Mouse (Mus musculus) urinary bladder, adult 2 months (tissue): ENCODE measurements around the gene Zfp950. TPM values are rescaled to one million over a fixed set of nuclear protein-coding genes. Genes with fewer than 3 reads are reported as not detected.
A peak's percentile ranks its signal among the peaks of the same experiment; 100 is the strongest.
"Not testable (repeated sequence)": the region's sequence is repeated elsewhere in the genome, so short reads cannot be mapped to it uniquely, and the experiment has no call there.

ENCODE experiments used
- DNase-seq: peaks from one replicate; pipeline ENCODE4 v3.0.0; 2022; ENCODE audit warnings: low spot score
- polyA plus RNA-seq: library from polyadenylated mRNA; depleted of rRNA; stranded (reverse); fragments of >200 nt; gene quantifications from 2 replicates; pipeline ENCODE4 v1.2.3, GENCODE M21; 2012; rRNA removed

Gene Zfp950
- polyA plus RNA-seq = 49.5 and 51.4 TPM in 2 replicates

DNA sequence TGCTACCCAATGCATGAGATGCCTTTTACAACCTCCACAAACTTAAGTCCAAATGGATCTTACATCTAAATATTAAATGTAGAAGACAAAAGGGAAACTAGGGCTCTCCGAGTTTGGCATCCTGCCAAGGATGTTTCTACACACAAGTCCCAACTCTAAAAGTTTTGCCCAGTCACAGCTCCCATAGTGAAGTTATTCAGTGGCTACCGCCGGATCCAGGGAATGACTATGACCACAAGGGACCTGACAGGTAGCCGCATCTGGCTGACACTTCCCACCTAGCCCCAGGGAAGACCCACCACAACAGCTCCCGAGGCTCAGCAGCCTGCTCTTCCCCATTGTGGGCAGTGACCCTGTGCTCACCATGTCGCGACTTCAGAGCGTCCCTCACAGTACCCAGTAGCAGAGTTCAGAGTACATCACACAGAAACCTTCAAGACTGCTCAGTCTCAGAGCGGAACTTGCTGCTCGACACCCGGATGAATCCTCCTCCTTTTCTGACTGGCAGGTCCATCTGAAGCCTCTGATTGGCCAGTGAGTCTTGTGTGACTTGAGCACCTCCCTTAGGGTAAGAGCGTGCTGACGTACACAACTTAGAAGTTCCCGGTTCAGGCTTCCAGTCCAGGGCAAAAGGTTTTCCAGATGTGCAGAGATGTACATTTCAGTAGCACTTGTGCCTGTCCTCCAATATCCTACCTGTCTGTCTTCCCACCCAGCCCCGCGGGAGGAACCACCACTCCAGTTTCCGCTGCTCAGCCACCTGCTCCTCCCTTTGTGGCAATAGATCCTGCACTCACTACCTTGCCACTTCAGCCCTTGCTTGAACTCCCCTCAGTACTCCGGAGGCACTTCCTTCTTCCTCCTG lies at the start of gene Zfp950:
Gene Zfp950 (minus strand): TSS at position 499 of the 865 bp plus-strand sequence.
- peak; percentile 58 for DNase-seq

- DNase-seq = not testable (repeated sequence)
Measured at GRCm38 (mm10) chr19:61183590-61183989, 43.0 kb upstream of the Zfp950 start, which contains the start of gene Gm6020. Gm6020 (plus strand) TSS chr19:61183890.

- DNase-seq = no peak
Measured at GRCm38 (mm10) chr19:61175756-61176324, 35.2 kb upstream of the Zfp950 start, which contains the start of gene Gm7102. Gm7102 (minus strand) TSS chr19:61176309.

GRCm38 (mm10) chr19:61151701-61152420 lies 11.2 kb upstream of the Zfp950 start:
- DNase-seq = peak; percentile 22

DNA sequence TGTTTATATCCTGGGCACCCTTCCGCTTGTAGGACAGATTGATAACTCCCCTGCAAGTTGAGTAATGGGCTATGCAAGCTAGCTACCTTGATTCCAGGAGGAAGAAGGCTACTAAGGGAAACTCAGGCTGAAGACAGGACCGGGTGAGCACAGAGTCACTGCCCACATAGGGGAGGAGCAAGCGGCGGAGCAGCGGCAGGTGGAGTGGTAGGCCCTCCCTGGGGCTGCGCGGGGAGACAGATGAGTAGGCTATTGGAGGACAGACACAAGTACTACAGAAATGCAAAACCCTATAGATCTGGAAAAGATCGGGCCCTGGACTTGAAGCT lies 10.7 kb upstream of the Zfp950 start:
- peak; percentile 22 for DNase-seq

GRCm38 (mm10) chr19:61141299-61141698 lies 659 bp upstream of the Zfp950 start:
- no peak for DNase-seq

- no peak for DNase-seq
Measured at GRCm38 (mm10) chr19:61138655-61139054, 2.0 kb downstream of the Zfp950 start.

DNA sequence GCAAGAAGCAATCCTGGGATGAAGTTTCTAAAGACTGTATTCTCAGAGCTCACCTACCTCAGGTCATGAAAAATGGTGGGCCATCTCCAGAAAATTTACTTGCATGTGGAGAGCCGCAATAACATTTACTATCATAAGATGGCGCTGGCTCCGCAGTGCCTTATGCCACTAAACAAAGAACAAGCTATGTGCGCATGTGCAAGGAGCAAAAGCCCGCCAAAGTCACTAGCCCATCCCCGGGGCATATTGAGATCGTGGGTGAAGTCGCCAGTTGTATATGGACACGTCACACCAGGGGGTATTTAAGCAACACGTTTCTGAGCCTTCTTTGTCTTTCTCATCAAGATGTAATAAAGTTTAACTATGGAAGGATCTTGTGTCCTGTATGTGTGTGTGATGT lies 9.5 kb downstream of the Zfp950 start:
- no peak for DNase-seq

DNA sequence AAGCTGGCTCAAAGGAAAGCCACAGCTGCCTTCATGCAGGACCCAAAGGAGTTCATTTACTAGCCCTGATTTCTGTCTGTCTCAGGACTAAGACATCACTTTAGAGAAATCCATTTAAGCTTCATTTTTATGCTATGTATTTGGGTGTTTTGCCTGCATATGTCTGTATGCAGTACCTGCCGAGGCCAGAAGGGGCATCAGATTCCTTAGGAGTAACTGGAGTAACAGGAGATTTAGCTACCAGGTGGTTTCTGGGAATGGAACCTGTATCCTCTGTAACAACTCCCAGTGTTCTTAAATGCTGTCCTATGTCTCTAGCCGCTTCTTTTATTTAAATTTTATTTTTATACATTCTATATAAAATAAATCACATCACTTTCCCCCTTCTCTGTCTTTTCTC lies 30.5 kb downstream of the Zfp950 start:
- no peak for DNase-seq

DNA sequence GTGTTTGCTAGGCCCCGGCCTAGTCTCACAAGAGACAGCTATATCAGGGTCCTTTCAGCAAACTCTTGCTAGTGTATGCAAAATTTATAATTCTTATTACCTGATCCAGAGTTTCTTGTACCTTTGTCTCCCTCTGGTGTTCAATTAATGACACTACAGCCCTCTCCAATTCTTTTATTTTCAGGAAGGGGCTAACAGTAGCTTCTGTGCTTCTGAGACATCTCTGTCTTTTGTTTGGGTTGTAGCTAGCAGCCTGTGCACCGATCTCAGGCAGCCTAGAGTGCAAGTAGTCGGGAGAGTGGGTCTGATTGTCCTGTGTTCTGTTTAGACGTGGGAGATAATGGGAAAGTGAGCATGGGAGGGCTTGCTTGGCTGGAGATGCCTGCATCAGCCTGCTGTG lies 42.9 kb downstream of the Zfp950 start:
- no peak for DNase-seq

DNA sequence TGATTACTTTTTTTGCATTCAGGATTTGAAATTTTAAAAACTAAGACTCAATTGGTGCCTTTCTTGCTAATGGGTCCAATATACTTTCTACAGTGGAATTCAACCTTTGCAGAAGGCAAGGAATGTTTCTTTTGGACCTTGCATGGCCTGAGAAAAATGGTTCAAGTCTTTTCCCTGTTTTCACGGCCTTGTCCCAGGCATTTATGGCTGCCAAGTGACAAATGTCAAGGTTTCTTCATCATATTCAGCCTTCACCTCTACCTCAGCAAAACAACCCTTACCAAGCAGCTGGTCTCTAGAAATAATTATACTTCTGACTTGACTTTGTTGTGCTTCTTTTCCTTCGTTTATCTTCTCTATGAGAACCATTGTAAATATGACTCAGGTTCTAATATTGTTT lies 43.9 kb downstream of the Zfp950 start:
- no peak for DNase-seq

- DNase-seq = no peak
Measured at GRCm38 (mm10) chr19:61090541-61090940, 50.1 kb downstream of the Zfp950 start.

DNA sequence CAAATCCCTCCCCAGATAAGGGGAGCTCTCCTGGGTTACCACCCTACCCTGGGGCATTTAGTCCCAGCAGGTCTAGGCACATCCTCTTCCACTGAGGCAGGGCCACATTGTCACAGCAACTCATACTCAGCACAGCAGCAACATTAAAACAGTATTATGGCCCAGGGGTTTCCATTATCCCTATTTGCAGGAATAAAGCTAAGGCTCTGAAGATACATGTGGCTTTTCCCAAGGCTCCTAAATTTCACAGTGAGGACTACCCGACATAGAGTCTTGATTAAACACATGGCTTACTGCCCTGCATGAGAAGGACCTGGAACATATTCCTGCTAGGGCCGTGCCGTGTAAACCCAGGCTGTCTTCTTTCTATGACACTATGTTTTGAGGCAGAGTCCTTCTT lies 51.6 kb downstream of the Zfp950 start:
- no peak for DNase-seq

GRCm38 (mm10) chr19:61087781-61088180 lies 52.9 kb downstream of the Zfp950 start:
- DNase-seq = no peak

DNA sequence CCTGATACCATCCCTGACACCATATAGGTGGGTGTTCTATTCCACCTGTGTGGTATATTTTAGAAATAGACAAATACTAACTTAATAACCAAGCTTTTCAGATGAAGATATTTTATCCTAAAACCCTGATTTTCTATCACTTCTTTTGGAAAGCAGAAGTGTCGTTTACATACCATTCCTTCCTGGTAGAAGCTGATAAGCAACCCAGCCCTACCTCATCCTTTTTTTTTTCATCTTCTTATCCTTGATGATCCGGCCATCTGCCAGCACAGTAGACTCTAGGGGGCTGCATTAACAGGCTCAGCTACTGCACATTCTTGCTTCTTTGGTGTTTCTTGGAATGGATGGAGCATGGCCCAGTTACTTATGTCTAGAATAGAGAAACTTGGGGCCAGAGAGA lies 55.4 kb downstream of the Zfp950 start:
- no peak for DNase-seq

DNA sequence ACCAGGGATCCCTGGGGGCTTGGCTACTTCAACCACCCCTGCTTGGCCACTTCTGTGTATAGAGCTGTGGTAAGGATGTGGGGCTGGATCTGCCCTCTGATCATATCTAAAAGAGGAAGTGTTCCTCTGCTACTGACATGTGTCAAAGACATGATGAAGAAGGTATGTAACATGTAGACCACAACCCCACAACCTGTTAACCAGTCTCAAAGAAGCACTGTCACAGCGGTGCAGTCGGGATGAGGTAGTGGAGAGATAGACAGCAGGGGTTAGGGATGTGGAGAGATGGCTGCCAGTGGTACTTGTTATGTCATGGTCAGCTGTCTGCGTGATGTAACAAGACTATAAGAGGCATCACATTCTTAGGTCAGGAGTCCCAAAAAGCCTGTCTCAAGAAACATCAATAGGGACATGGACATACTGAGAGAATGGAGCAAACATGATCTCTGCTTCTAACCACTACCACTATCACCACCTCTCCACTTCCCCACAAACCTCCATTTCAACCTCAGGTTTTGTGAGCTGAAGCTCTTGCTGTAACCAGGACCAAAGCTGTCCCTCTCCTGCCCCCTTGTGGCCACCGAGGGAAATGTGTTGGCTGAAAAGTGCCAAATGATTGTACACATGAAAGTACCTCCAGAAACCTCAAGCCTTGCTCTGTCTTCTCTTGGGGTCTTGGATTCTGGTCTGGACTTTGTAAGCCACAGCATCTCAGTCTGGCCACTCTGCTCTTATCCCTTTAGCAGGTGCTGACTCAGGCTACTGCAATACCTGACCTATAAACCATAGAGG lies 56.3 kb downstream of the Zfp950 start:
- peak; percentile 71 for DNase-seq

- no peak for DNase-seq
Measured at GRCm38 (mm10) chr19:61083006-61083405, 57.6 kb downstream of the Zfp950 start.

- DNase-seq = no peak
Measured at GRCm38 (mm10) chr19:61080251-61080749, 60.3 kb downstream of the Zfp950 start.

DNA sequence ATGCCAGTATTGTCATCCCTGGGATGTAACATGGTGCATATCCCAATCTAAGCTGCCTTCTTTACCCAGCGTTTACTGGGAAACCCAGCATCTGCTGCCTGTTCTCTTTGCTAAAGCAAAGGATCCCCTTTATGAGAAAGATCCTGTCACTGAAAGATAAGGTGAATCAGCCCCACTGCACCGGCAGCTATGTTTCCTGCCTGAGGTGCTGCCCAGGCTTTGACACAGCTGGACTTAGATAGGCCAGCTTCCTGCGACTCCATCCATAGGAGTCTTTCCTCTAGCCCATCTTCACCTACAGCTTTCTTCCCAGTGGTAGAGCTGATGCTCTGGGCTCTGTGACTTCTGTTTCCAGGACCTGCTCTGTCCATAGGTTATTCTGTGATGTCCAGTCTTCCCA lies 62.0 kb downstream of the Zfp950 start:
- no peak for DNase-seq

DNA sequence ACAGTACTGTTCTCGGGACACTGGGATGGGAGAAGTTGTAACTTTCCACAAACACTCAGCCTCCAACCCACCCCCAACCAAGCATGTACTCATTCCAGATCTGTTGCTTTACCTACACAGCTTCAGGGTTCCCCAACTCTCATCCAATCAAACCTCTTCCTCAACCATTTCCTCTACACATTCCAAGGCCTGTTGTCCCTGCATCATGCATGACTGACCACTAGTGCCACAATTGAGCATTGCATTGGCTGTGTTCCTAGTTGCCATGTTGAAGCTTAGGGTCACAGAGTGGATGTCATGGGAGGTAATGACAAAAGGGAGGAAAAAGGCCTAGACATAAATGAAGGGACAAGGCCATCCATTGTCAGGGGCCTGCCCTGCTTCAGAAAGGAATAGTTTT lies 75.6 kb downstream of the Zfp950 start:
- no peak for DNase-seq

GRCm38 (mm10) chr19:61064386-61064785 lies 76.3 kb downstream of the Zfp950 start:
- DNase-seq = no peak

DNA sequence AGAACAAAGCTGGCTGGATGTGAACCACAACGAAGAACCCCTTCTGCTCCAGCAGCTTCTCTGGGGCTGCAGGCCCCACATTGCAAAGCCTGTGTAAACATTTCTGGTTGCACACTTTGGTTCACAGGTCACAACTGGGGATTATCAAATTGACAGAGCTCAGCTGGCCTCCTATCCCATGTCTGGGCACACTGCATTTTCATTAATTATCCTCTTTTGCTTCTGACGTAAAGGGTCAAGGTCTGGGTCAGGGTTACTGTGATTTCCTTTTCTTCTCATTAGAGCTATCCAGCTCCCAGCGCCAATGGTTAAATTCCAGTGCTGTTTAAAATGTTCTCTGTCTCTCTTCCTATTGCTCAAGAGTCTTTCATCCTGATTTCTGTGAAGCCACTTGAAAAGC lies 83.1 kb downstream of the Zfp950 start:
- no peak for DNase-seq
